Mouse (Mus musculus): ENCODE results near the gene Slc35g3.
A peak's percentile ranks its signal among the peaks of the same experiment; 100 is the strongest.

The Slc35g3 gene

GRCm38 (mm10) chr11:69754233-69754632, 7.5 kb downstream of the Slc35g3 start:
- DNase-seq = no peak

- DNase-seq = no peak
Observed at GRCm38 (mm10) chr11:69752686-69753085, 9.1 kb downstream of the Slc35g3 start.

- no peak for DNase-seq
Observed at GRCm38 (mm10) chr11:69751635-69752034, 10.1 kb downstream of the Slc35g3 start.

- peak; percentile 14 for DNase-seq
Observed at GRCm38 (mm10) chr11:69731408-69731807, 30.4 kb downstream of the Slc35g3 start.

- DNase-seq = peak; percentile 78
Observed at GRCm38 (mm10) chr11:69729063-69729462, 32.7 kb downstream of the Slc35g3 start.

GRCm38 (mm10) chr11:69725951-69726350, 35.8 kb downstream of the Slc35g3 start:
- DNase-seq = no peak

GRCm38 (mm10) chr11:69723074-69723473, 38.7 kb downstream of the Slc35g3 start:
- no peak for DNase-seq

- DNase-seq = no peak
Observed at GRCm38 (mm10) chr11:69720852-69721251, 40.9 kb downstream of the Slc35g3 start.

- DNase-seq = no peak
Observed at GRCm38 (mm10) chr11:69719423-69719822, 42.3 kb downstream of the Slc35g3 start.

GRCm38 (mm10) chr11:69718661-69719060, 43.1 kb downstream of the Slc35g3 start:
- DNase-seq = no peak

- DNase-seq = no peak
Observed at GRCm38 (mm10) chr11:69716953-69717352, 44.8 kb downstream of the Slc35g3 start.

GRCm38 (mm10) chr11:69715929-69716328, 45.8 kb downstream of the Slc35g3 start:
- no peak for DNase-seq

GRCm38 (mm10) chr11:69715482-69715881, 46.3 kb downstream of the Slc35g3 start:
- DNase-seq = no peak

- no peak for DNase-seq
Observed at GRCm38 (mm10) chr11:69714636-69715329, 47.0 kb downstream of the Slc35g3 start.

- no peak for DNase-seq
Observed at GRCm38 (mm10) chr11:69712954-69713672, 48.7 kb downstream of the Slc35g3 start.

GRCm38 (mm10) chr11:69711082-69711481, 50.7 kb downstream of the Slc35g3 start:
- no peak for DNase-seq

- no peak for DNase-seq
Observed at GRCm38 (mm10) chr11:69710470-69710869, 51.3 kb downstream of the Slc35g3 start.

Data from thymus, postnatal 14 days (tissue).